Mouse (Mus musculus): Measurements from ENCODE around the gene Smoc2.

DNA sequence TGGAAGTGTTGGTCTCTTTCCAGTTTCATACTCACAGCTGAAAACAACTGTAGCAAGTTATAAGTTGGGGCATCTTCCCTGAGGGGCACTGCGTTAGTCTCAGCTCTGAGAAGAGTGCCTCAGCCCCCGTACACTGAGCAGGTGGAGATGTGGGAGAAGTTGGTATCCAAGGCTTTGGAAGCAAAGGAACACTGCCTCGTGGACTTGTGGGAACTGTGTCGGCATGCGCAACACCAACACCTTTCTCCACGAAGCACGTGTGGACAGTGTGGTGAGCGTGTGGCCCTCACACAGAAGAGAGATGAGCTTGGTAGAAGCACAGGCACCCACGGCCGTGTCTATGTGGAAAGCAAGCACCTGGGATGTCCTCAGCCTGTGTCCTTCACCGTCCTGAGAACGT, 64.1 kb downstream of the Smoc2 start:
- TF ChIP-seq EP300 (IDR thresholded peaks at IDR 0.05; ENCODE audit: low read depth) (no peak), CTCF (IDR thresholded peaks at IDR 0.05; ENCODE audit: low read depth) (no peak)
